Mouse (Mus musculus): ENCODE measurements around the gene Kbtbd7. TPM values are rescaled to one million over a fixed set of nuclear protein-coding genes. Genes with fewer than 3 reads are reported as not detected.
A peak's percentile ranks its signal among the peaks of the same experiment; 100 is the strongest.
"Not testable (repeated sequence)": the region's sequence is repeated elsewhere in the genome, so short reads cannot be mapped to it uniquely, and the experiment has no call there.

The Kbtbd7 gene
- polyA plus RNA-seq, 1 experiment from 2014 or later, result 12.8 TPM

GRCm38 (mm10) chr14:79410662-79411061, 15.6 kb upstream of the Kbtbd7 start:
- Histone ChIP-seq H3K4me3 (no peak overlapping the region), H3K4me1 (0 out of 2 replicates have a peak, but pooled peaks cover 5% of the 10 kb centered on the region), H3K9me3 (replicated peaks) (no peaks in the 10 kb centered on the region), H3K27me3 (ENCODE audit: low read depth, poor library complexity, severe bottlenecking) (no peaks in the 10 kb centered on the region), H3K36me3 (peaks cover 35% of the 10 kb centered on the region), H3K27ac (replicated peaks) (no peak overlapping the region)
- DNase-seq (ENCODE audit: low spot score), result no peak
- WGBS, result 75% methylated on average over 2 of the region's 2 CpGs

DNA sequence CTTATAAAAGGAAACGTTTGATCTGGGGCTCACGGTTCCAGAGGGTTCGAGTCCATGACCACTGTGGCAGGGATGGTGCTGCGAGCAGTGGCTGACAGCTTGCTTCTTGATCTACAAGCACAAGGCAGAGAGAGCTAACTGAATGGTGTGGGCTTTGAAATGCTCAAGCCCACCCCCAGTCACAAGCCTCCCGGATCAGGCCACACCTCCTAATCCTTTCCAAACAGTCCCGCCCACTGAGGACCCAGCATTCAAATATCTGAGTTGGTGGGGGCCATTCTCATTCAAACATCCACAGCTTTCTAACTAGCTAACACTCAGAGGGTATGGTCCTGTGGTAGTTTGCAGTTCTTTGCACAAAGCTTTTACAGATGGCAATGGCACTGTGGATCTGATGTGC, 13.2 kb upstream of the Kbtbd7 start:
- no peak overlapping the region for H3K4me3 ChIP-seq
- H3K36me3 ChIP-seq, result peaks cover 29% of the 10 kb centered on the region
- 72% methylated on average over 6 of the region's 6 CpGs for WGBS
- H3K27me3 ChIP-seq (ENCODE audit: low read depth, poor library complexity, severe bottlenecking), result no peaks in the 10 kb centered on the region
- no peak overlapping the region for H3K27ac ChIP-seq (replicated peaks)
- 0 out of 2 replicates have a peak, but pooled peaks cover 5% of the 10 kb centered on the region for H3K4me1 ChIP-seq
- H3K9me3 ChIP-seq (replicated peaks), result no peaks in the 10 kb centered on the region
- no peak for DNase-seq (ENCODE audit: low spot score)

DNA sequence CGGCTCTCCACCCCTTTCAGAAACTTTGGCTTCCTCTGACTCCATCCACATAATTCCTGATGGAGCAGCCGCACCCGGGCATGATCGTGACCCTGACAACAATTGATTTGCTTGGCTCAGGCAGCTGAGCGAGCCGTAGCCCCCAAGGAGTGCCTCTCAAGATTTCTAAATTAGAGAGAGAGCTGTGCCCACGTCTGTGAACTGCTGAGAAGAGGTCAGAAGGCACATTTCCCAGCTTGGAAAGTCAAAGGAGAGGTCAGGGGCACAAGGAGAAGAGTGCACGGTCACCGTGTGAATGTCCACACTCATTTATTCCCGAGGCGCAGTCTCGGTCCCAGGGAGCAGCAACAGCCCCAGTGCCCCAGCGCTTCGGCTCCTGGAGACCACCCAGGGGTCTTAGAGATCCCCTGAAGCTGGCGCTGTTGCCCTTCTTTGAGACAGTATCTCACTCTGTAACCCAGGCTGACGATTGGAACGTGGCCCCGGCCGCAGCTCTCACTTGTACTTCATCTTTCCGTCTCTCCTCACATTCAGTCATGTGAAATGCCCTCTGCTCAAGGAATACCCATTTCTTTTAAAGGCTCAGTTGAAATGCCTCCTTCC, 6.1 kb upstream of the Kbtbd7 start:
- DNase-seq (ENCODE audit: low spot score), result peak; percentile 63
- 49% methylated on average over 20 of the region's 20 CpGs for WGBS

DNA sequence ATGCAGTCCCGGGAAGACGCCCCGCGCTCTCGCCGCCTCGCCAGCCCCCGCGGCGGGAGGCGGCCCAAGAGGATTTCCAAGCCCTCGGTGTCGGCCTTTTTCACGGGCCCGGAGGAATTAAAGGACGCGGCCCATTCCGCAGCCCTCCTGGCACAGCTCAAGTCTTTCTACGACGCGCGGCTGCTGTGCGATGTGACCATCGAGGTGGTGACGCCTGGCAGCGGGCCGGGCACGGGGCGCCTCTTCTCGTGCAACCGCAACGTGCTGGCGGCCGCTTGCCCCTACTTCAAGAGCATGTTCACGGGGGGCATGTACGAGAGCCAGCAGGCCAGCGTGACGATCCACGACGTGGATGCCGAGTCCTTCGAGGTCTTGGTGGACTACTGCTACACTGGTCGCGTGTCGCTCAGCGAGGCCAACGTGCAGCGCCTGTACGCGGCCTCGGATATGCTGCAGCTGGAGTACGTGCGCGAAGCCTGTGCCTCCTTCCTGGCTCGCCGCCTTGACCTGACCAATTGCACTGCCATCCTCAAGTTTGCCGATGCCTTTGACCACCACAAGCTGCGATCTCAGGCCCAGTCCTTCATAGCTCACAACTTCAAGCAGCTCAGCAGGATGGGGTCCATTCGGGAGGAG, 537 bp downstream of the Kbtbd7 start:
- peak overlapping the region; percentile 86 for H3K27ac ChIP-seq (replicated peaks)
- 53% methylated on average over 15 of the region's 59 CpGs for WGBS

More for the DNA sequence above, 6.1 kb upstream of the Kbtbd7 start:
- Histone ChIP-seq H3K4me1 (peaks cover 18% of the 10 kb centered on the region), H3K27ac (replicated peaks) (peak overlapping the region; percentile 19), H3K4me3 (peak overlapping the region; percentile 14; the same call in 1 of the 2 replicates), H3K36me3 (peaks cover 9% of the 10 kb centered on the region), H3K9me3 (replicated peaks) (no peaks in the 10 kb centered on the region), H3K27me3 (ENCODE audit: low read depth, poor library complexity, severe bottlenecking) (no peaks in the 10 kb centered on the region)

DNA sequence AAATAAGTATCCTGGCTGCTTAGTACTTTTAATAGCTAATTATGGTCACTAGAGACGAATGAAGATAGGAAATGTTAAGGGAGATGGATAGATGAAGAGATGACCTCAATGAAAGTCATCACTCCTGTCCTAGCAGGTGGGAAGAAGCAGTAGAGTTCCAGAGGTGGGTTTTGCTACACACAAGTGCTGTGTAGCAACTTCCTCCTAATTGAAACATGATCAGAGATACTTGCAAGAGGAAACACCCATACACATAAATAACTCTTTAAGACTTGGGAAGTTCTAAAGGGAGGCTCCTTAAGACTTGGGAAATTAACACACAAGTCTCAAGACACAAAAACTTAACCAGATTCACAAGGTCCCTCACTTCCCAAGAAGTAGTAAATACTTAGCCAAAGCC, 7.8 kb downstream of the Kbtbd7 start:
- H3K36me3 ChIP-seq, result 0 out of 2 replicates have a peak, but pooled peaks cover 8% of the 10 kb centered on the region
- no peak overlapping the region for H3K27ac ChIP-seq (replicated peaks)
- H3K4me1 ChIP-seq, result no peaks in the 10 kb centered on the region
- WGBS, result 85% methylated on average over 1 of the region's 1 CpGs
- H3K4me3 ChIP-seq, result no peak overlapping the region
- no peak for DNase-seq (ENCODE audit: low spot score)
- no peaks in the 10 kb centered on the region; the same call in 1 of the 2 replicates for H3K9me3 ChIP-seq (replicated peaks)
- H3K27me3 ChIP-seq (ENCODE audit: low read depth, poor library complexity, severe bottlenecking), result no peaks in the 10 kb centered on the region

More for the DNA sequence above, 537 bp downstream of the Kbtbd7 start:
- peaks cover 16% of the 10 kb centered on the region for H3K9me3 ChIP-seq (replicated peaks)
- H3K4me3 ChIP-seq, result peak overlapping the region; percentile 59
- H3K4me1 ChIP-seq; H3K27me3 ChIP-seq (ENCODE audit: low read depth, poor library complexity, severe bottlenecking); DNase-seq (ENCODE audit: low spot score): not testable (repeated sequence)
- peaks cover 25% of the 10 kb centered on the region for H3K36me3 ChIP-seq

DNA sequence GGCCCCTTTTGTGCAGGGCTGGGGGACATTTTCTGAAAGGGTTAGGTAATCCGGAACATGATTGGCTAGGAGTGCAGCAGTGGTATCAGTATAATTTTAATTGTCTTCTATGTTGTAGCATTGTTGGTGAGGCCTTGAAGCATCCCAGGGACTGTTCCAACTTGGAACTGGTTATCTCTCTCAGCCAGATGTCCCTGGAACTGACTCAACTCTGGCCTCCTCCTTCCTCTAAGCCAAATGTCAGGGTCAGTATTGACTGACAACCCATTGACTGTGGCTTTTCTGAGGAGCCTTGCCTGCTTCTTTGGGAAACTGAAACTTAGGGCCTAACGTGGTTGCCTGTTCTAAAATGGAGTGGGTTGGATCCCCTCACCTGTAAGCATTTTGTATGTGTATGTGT, 14.3 kb downstream of the Kbtbd7 start:
- 85% methylated on average over 2 of the region's 2 CpGs for WGBS
- no peak for DNase-seq (ENCODE audit: low spot score)
- H3K4me3 ChIP-seq, result no peak overlapping the region
- H3K27me3 ChIP-seq (ENCODE audit: low read depth, poor library complexity, severe bottlenecking), result no peaks in the 10 kb centered on the region
- peaks cover 15% of the 10 kb centered on the region for H3K4me1 ChIP-seq
- peaks cover 8% of the 10 kb centered on the region; the same call in 1 of the 2 replicates for H3K9me3 ChIP-seq (replicated peaks)
- no peak overlapping the region for H3K27ac ChIP-seq (replicated peaks)
- no peaks in the 10 kb centered on the region for H3K36me3 ChIP-seq

DNA sequence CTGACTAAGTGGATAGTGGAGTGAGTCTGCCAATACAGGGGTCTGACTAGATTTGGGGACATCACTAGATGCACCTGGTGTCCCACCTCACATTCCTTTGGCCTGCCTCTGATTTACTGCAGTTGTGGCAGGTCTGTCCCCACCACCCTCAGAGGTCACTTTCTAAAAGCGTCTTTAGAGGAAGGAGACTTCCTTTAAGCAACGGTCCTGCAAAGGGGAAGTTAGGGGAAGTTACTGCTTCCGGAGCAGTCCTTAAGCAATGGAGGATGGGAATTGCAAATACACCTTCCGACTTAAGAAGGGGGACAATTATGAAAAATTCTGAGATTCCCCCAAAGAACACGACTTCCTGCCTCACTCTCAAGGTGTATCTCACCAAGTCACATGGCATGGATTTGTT, 15.1 kb downstream of the Kbtbd7 start:
- Histone ChIP-seq H3K27ac (replicated peaks) (no peak overlapping the region), H3K4me3 (no peak overlapping the region), H3K4me1 (peaks cover 19% of the 10 kb centered on the region), H3K36me3 (no peaks in the 10 kb centered on the region), H3K9me3 (replicated peaks) (peaks cover 8% of the 10 kb centered on the region; the same call in 1 of the 2 replicates), H3K27me3 (ENCODE audit: low read depth, poor library complexity, severe bottlenecking) (no peaks in the 10 kb centered on the region)
- 90% methylated on average over 5 of the region's 5 CpGs for WGBS
- no peak for DNase-seq (ENCODE audit: low spot score)

GRCm38 (mm10) chr14:79444601-79445000, 18.3 kb downstream of the Kbtbd7 start:
- Histone ChIP-seq H3K27ac (replicated peaks) (peak overlapping the region; percentile 66; the same call in 1 of the 2 replicates), H3K4me3 (peak overlapping the region; percentile 41; the same call in 1 of the 2 replicates), H3K36me3 (no peaks in the 10 kb centered on the region), H3K9me3 (replicated peaks) (peaks cover 3% of the 10 kb centered on the region; the same call in 1 of the 2 replicates), H3K4me1 (peaks cover 19% of the 10 kb centered on the region), H3K27me3 (ENCODE audit: low read depth, poor library complexity, severe bottlenecking) (no peaks in the 10 kb centered on the region)
- no peak for DNase-seq (ENCODE audit: low spot score)
- 87% methylated on average over 9 of the region's 9 CpGs for WGBS

DNA sequence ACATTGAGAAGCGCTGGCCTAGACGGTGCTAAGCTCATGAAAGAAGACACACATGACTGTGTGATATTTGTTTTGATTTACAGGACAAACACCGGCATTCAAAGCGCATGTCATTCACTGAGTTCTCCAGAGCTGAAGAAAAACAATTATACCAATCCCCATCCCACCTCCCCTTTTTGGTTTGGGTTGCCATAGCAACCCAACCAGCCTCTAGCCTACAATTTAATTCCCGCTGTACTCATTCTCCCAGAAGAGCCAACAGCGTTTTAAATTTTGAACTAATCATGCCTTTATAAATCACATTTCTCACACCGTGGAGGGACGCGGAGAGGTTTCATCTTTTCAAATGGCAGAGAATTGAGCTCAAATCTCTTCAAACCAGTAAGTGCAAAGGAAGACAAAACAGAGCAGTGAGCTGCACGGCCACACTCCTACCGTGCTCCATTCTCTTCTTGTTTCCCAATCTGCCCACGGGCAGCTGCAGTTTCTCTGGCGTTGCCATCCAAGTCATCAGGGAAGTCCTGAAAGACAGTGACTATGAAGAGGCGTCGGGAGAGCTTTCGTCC, 18.8 kb downstream of the Kbtbd7 start:
- Histone ChIP-seq H3K9me3 (replicated peaks) (no peaks in the 10 kb centered on the region), H3K27ac (replicated peaks) (peak overlapping the region; percentile 66), H3K27me3 (ENCODE audit: low read depth, poor library complexity, severe bottlenecking) (no peaks in the 10 kb centered on the region), H3K4me3 (peak overlapping the region; percentile 41), H3K4me1 (peaks cover 19% of the 10 kb centered on the region), H3K36me3 (no peaks in the 10 kb centered on the region)
- DNase-seq (ENCODE audit: low spot score), result peak; percentile 36
- 40% methylated on average over 16 of the region's 16 CpGs for WGBS

- H3K36me3 ChIP-seq; H3K9me3 ChIP-seq (replicated peaks); H3K4me1 ChIP-seq; H3K27me3 ChIP-seq (ENCODE audit: low read depth, poor library complexity, severe bottlenecking): not testable (repeated sequence)
- DNase-seq (ENCODE audit: low spot score), result peak; percentile 87
- Histone ChIP-seq H3K4me3 (peak within 1 kb of the TSS; percentile 63), H3K27ac (replicated peaks) (peak within 1 kb of the TSS; percentile 88)
- WGBS, result 16% methylated on average over 40 of the region's 89 CpGs
Observed at GRCm38 (mm10) chr14:79451681-79452590, 25.6 kb downstream of the Kbtbd7 start, which contains the start of gene Kbtbd6. Gene Kbtbd6, plus strand, starts transcription at chr14:79451835.

DNA sequence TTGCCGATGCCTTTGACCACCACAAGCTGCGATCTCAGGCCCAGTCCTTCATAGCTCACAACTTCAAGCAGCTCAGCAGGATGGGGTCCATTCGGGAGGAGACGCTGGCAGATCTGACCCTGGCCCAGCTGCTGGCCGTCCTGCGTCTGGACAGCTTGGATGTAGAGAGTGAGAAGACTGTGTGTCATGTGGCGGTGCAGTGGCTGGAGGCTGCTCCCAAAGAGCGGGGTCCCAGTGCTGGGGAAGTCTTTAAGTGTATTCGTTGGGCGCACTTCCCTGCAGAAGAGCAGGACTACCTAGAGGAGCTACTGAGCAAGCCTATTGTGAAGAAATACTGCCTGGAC, 26.3 kb downstream of the Kbtbd7 start:
- not testable (repeated sequence) for H3K27ac ChIP-seq (replicated peaks); H3K27me3 ChIP-seq (ENCODE audit: low read depth, poor library complexity, severe bottlenecking); H3K9me3 ChIP-seq (replicated peaks); H3K4me1 ChIP-seq; H3K4me3 ChIP-seq; H3K36me3 ChIP-seq; DNase-seq (ENCODE audit: low spot score)
- 94% methylated on average over 8 of the region's 10 CpGs for WGBS

DNA sequence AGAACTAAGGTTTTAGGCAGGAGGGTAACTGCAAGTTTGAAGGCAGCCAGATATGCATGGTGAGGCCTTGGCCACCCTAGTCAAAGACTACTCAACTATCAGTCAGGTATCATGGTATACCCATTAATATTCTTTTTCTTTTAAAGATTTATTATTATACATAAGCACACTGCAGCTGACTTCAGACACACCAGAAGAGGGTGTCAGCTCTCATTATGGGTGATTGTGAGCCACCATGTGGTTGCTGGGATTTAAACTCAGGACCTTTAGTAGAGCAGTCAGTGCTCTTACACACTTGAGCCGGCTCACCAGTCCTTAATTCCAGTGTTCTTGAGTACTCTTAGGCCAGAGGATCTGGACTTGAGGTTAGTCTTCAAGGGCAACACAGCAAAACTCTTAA, 34.1 kb downstream of the Kbtbd7 start:
- Histone ChIP-seq H3K9me3 (replicated peaks) (no peaks in the 10 kb centered on the region), H3K27ac (replicated peaks) (no peak overlapping the region), H3K4me1 (no peaks in the 10 kb centered on the region), H3K36me3 (peaks cover 55% of the 10 kb centered on the region), H3K4me3 (no peak overlapping the region), H3K27me3 (ENCODE audit: low read depth, poor library complexity, severe bottlenecking) (no peaks in the 10 kb centered on the region)
- 84% methylated on average over 1 of the region's 1 CpGs for WGBS
- DNase-seq (ENCODE audit: low spot score), result no peak

Data from midbrain, embryonic 10.5 days (tissue).